9 mouse cellular contexts compared by ENCODE assay signal in genomic region chr7:16042850-16043775, GRCm38 (mm10). TPM values are rescaled to one million over a fixed set of nuclear protein-coding genes. Genes with fewer than 3 reads are reported as not detected.
A peak's percentile ranks its signal among the peaks of the same experiment; 100 is the strongest.
DNase-seq lines count a peak whose midpoint lies in the region; ATAC-seq and TF ChIP-seq lines count a peak whose summit lies in the region.
"Had no signal": no experiment of that assay in that cellular context is flagged by ENCODE, and none has a peak within 500 bp of the region (broad histone marks: within the 10 kb centered on the region; RNA-seq: fewer than 3 reads in every experiment).

No protein-coding gene starts in this region.

- H3K4me2 ChIP-seq in midbrain, embryonic 13.5 days (replicated peaks) = peak overlapping the region; percentile 80; the same call in 1 of the 2 replicates
- no peak overlapping the region for H3K4me2 ChIP-seq in midbrain, postnatal 0 days (ENCODE audit: low read depth, low read length, poor library complexity, severe bottlenecking)
- peak overlapping the region; percentile 76; the same call in 1 of the 2 replicates for H3K4me2 ChIP-seq in embryonic facial prominence, embryonic 15.5 days (replicated peaks)

- H3K4me3 ChIP-seq in heart, adult 2 months = no peak overlapping the region; the same call in 1 of the 2 replicates
- no peak overlapping the region for H3K4me3 ChIP-seq in midbrain, embryonic 13.5 days (replicated peaks)
- no peak overlapping the region for H3K4me3 ChIP-seq in midbrain, postnatal 0 days (ENCODE audit: low read depth, low read length)
- H3K4me3 ChIP-seq in embryonic facial prominence, embryonic 15.5 days (replicated peaks) = no peak overlapping the region
- peak overlapping the region; percentile 38 for H3K4me3 ChIP-seq in macrophage (ENCODE audit: inconsistent target)

- no peak for TF ChIP-seq EP300 in heart, adult 2 months (IDR thresholded peaks at IDR 0.05; ENCODE audit: insufficient read depth, low read depth, low read length)

- H3K36me3 ChIP-seq in heart, adult 2 months (ENCODE audit: control insufficient read depth, insufficient read depth, low read length) = no peaks in the 10 kb centered on the region; the same call in 1 of the 2 replicates
- no peaks in the 10 kb centered on the region for H3K36me3 ChIP-seq in midbrain, embryonic 13.5 days
- H3K36me3 ChIP-seq in midbrain, postnatal 0 days (ENCODE audit: insufficient read depth, low read length) = 0 out of 2 replicates have a peak, but pooled peaks cover 2% of the 10 kb centered on the region
- no peaks in the 10 kb centered on the region for H3K36me3 ChIP-seq in embryonic facial prominence, embryonic 15.5 days
- H3K36me3 ChIP-seq in macrophage (ENCODE audit: inconsistent target) = no peaks in the 10 kb centered on the region

- DNase-seq in heart, adult 2 months = peak; percentile 37 to 41
- DNase-seq in heart, postnatal 25 days (ENCODE audit: low spot score) = no peak
- no peak for DNase-seq in midbrain, postnatal 0 days (ENCODE audit: low spot score)
- DNase-seq in adrenal gland, adult 8-10 months = no peak
- DNase-seq in T-cell, adult 2 months (ENCODE audit: low spot score) = no peak

- peak overlapping the region; percentile 24; the same call in 1 of the 2 replicates for H3K9ac ChIP-seq in heart, adult 2 months (ENCODE audit: low read depth, low read length)
- peak overlapping the region; percentile 48; the same call in 1 of the 2 replicates for H3K9ac ChIP-seq in midbrain, embryonic 13.5 days (replicated peaks)
- H3K9ac ChIP-seq in midbrain, postnatal 0 days (replicated peaks; ENCODE audit: low read length, poor library complexity, severe bottlenecking) = no peak overlapping the region
- H3K9ac ChIP-seq in embryonic facial prominence, embryonic 15.5 days = no peak overlapping the region

- H3K4me1 ChIP-seq in heart, adult 2 months (ENCODE audit: control insufficient read depth, insufficient read depth, low read length) = peaks cover 33% of the 10 kb centered on the region
- peaks cover 42% of the 10 kb centered on the region for H3K4me1 ChIP-seq in midbrain, embryonic 13.5 days (replicated peaks)
- H3K4me1 ChIP-seq in midbrain, postnatal 0 days (ENCODE audit: insufficient read depth, low read length) = peaks cover 11% of the 10 kb centered on the region; the same call in 1 of the 2 replicates
- peaks cover 42% of the 10 kb centered on the region for H3K4me1 ChIP-seq in embryonic facial prominence, embryonic 15.5 days

- H3K27me3 ChIP-seq in heart, adult 2 months (ENCODE audit: control insufficient read depth, insufficient read depth, low read length) = no peaks in the 10 kb centered on the region
- no peaks in the 10 kb centered on the region for H3K27me3 ChIP-seq in midbrain, embryonic 13.5 days
- H3K27me3 ChIP-seq in midbrain, postnatal 0 days (ENCODE audit: insufficient read depth, low read length) = no peaks in the 10 kb centered on the region
- no peaks in the 10 kb centered on the region for H3K27me3 ChIP-seq in embryonic facial prominence, embryonic 15.5 days

- peak overlapping the region; percentile 96 for H3K27ac ChIP-seq in heart, adult 2 months
- H3K27ac ChIP-seq in midbrain, embryonic 13.5 days = no peak overlapping the region
- no peak overlapping the region for H3K27ac ChIP-seq in midbrain, postnatal 0 days (ENCODE audit: low read depth, low read length)
- H3K27ac ChIP-seq in embryonic facial prominence, embryonic 15.5 days (replicated peaks) = peak overlapping the region; percentile 97
- H3K27ac ChIP-seq in macrophage = peak overlapping the region; percentile 85

- intact Hi-C loops in heart, adult 2 months (cut with DNase I) = loop anchor here (2.0 kb wide), 1 partner anchor 24 kb away; no protein-coding TSS in a partner anchor
- intact Hi-C loops in heart, postnatal 25 days (cut with DNase I) = no loop called here

- peaks cover 13% of the 10 kb centered on the region for H3K79me2 ChIP-seq in heart, adult 2 months (replicated peaks; ENCODE audit: control insufficient read depth, insufficient read depth, low read length)
- peaks cover 93% of the 10 kb centered on the region for H3K79me2 ChIP-seq in macrophage (ENCODE audit: inconsistent target)

- WGBS in heart, adult 2 months = 22% methylated on average over 10 of the region's 10 CpGs
- WGBS in midbrain, embryonic 13.5 days = 84% methylated on average over 10 of the region's 10 CpGs
- WGBS in midbrain, postnatal 0 days = 72% methylated on average over 10 of the region's 10 CpGs
- 54% methylated on average over 10 of the region's 10 CpGs for WGBS in embryonic facial prominence, embryonic 15.5 days
- 8% methylated on average over 9 of the region's 10 CpGs for WGBS in macrophage (ENCODE audit: missing documents)

- no peak for TF ChIP-seq POLR2A in heart, adult 2 months (IDR thresholded peaks at IDR 0.05; ENCODE audit: insufficient read depth, low read depth, low read length)

- no peaks in the 10 kb centered on the region for H3K9me3 ChIP-seq in midbrain, embryonic 13.5 days
- no peaks in the 10 kb centered on the region for H3K9me3 ChIP-seq in midbrain, postnatal 0 days (ENCODE audit: low read length)
- H3K9me3 ChIP-seq in embryonic facial prominence, embryonic 15.5 days (replicated peaks) = no peaks in the 10 kb centered on the region

- peak; percentile 14; the same call in 1 of the 2 replicates for TF ChIP-seq CTCF in heart, adult 2 months (IDR thresholded peaks at IDR 0.05)
- TF ChIP-seq CTCF in midbrain, postnatal 0 days (IDR thresholded peaks at IDR 0.05) = no peak; the same call in 1 of the 2 replicates

- ATAC-seq in midbrain, embryonic 13.5 days = no peak
- no peak for ATAC-seq in midbrain, postnatal 0 days (ENCODE audit: low FRiP score)
- no peak for ATAC-seq in embryonic facial prominence, embryonic 15.5 days (ENCODE audit: insufficient number of reproducible peaks, low FRiP score, low TSS enrichment, low read depth)

RNA-seq across cellular contexts. Expression of gene Bicra, which starts 4.6 kb away (rescaled TPM):
- total RNA-seq in heart, adult 2 months (2021) = 1 to 10 TPM; 5.8 to 7.5 TPM
- polyA plus RNA-seq in heart, adult 2 months (2012; rRNA removed) = 5.9 and 8.4 TPM in 2 replicates
- total RNA-seq in heart, postnatal 25 days (2021) = 1 to 10 TPM; 7.1 to 8.3 TPM
- polyA plus RNA-seq in midbrain, embryonic 13.5 days (2015; fragmentation: Nextera tagmentation; extraction: Ambion mirVana) = 7.9 and 10.2 TPM in 2 replicates
- total RNA-seq in midbrain, postnatal 0 days (2014; rRNA removed) = 6.3 and 7.0 TPM in 2 replicates
- 3.1 and 4.1 TPM in 2 replicates for polyA plus RNA-seq in midbrain, postnatal 0 days (2015; fragmentation: Nextera tagmentation; extraction: Ambion mirVana)
- 9.4 and 10.3 TPM in 2 replicates for polyA plus RNA-seq in embryonic facial prominence, embryonic 15.5 days (2015; fragmentation: Nextera tagmentation; extraction: Ambion mirVana)
- 10 to 100 TPM in 21 of 26 experiments, 1 to 10 TPM in 5; 2.6 to 51.8 (median 35.5) TPM for total RNA-seq in macrophage (2018; cell fraction: chromatin; rRNA removed)
- 10 to 100 TPM in 19 of 26 experiments, 1 to 10 TPM in 7; 1.7 to 15.8 (median 12.4) TPM for total RNA-seq in macrophage (2018; cell fraction: cytosol; rRNA removed)
- total RNA-seq in macrophage (2018; cell fraction: nucleus; rRNA removed) = 10 to 100 TPM in 18 of 26 experiments, 1 to 10 TPM in 8; 2.2 to 36.7 (median 24.6) TPM
- 4.9 to 8.7 TPM (median 8.4 TPM) in 3 replicates for polyA plus RNA-seq in macrophage (2018)
- total RNA-seq in adrenal gland, adult 8-10 months (2022) = 10 to 100 TPM in 3 of 4 experiments, 1 to 10 TPM in 1; 7.2 to 16.9 (median 10.6) TPM

RNA-seq across cellular contexts. Expression of gene Zfp541, which starts 18.5 kb away (rescaled TPM):
- total RNA-seq in heart, adult 2 months (2021) = not detected
- 0.02 and 0.03 TPM in 2 replicates for polyA plus RNA-seq in heart, adult 2 months (2012; rRNA removed)
- total RNA-seq in heart, postnatal 25 days (2021) = not detected
- polyA plus RNA-seq in midbrain, embryonic 13.5 days (2015; fragmentation: Nextera tagmentation; extraction: Ambion mirVana) = not detected in 2 replicates
- 0.14 and 0.33 TPM in 2 replicates for total RNA-seq in midbrain, postnatal 0 days (2014; rRNA removed)
- 0.15 TPM in 2 replicates for polyA plus RNA-seq in midbrain, postnatal 0 days (2015; fragmentation: Nextera tagmentation; extraction: Ambion mirVana)
- polyA plus RNA-seq in embryonic facial prominence, embryonic 15.5 days (2015; fragmentation: Nextera tagmentation; extraction: Ambion mirVana) = 0.13 and 0.15 TPM in 2 replicates
- 1 to 10 TPM in 17 of 26 experiments, under 1 TPM in 9; 0.62 to 2.3 (median 1.2) TPM for total RNA-seq in macrophage (2018; cell fraction: chromatin; rRNA removed)
- total RNA-seq in macrophage (2018; cell fraction: cytosol; rRNA removed) = under 1 TPM in 13 of 26 experiments, not detected in 13; under 0.01 to 0.15 (median 0.04) TPM
- total RNA-seq in macrophage (2018; cell fraction: nucleus; rRNA removed) = under 1 TPM; 0.14 to 0.68 (median 0.39) TPM
- polyA plus RNA-seq in macrophage (2018) = not detected in 3 replicates
- total RNA-seq in adrenal gland, adult 8-10 months (2022) = under 1 TPM in 3 of 4 experiments, not detected in 1; 0.10 to 0.28 (median 0.12) TPM
- total RNA-seq: MEL had no signal

RNA-seq across cellular contexts. Expression of gene Napa, which starts 55.1 kb away (rescaled TPM):
- 10 to 100 TPM; 74.0 to 95.3 TPM for total RNA-seq in heart, adult 2 months (2021)
- polyA plus RNA-seq in heart, adult 2 months (2012; rRNA removed) = 147 and 165 TPM in 2 replicates
- total RNA-seq in heart, postnatal 25 days (2021) = 10 to 100 TPM; 82.8 to 83.3 TPM
- polyA plus RNA-seq in midbrain, embryonic 13.5 days (2015; fragmentation: Nextera tagmentation; extraction: Ambion mirVana) = 196 and 203 TPM in 2 replicates
- 375 and 403 TPM in 2 replicates for total RNA-seq in midbrain, postnatal 0 days (2014; rRNA removed)
- polyA plus RNA-seq in midbrain, postnatal 0 days (2015; fragmentation: Nextera tagmentation; extraction: Ambion mirVana) = 236 and 258 TPM in 2 replicates
- 244 and 245 TPM in 2 replicates for polyA plus RNA-seq in embryonic facial prominence, embryonic 15.5 days (2015; fragmentation: Nextera tagmentation; extraction: Ambion mirVana)
- 100 to 1,000 TPM; 135 to 409 (median 299) TPM for total RNA-seq in macrophage (2018; cell fraction: chromatin; rRNA removed)
- total RNA-seq in macrophage (2018; cell fraction: cytosol; rRNA removed) = 100 to 1,000 TPM in 9 of 26 experiments, 10 to 100 TPM in 17; 75.7 to 115 (median 97.2) TPM
- 100 to 1,000 TPM; 110 to 386 (median 202) TPM for total RNA-seq in macrophage (2018; cell fraction: nucleus; rRNA removed)
- polyA plus RNA-seq in macrophage (2018) = 85.4 to 112 TPM (median 98.6 TPM) in 3 replicates
- total RNA-seq in adrenal gland, adult 8-10 months (2022) = 100 to 1,000 TPM; 175 to 194 (median 175) TPM

Comparison
In these comparisons a context has a peak if more than half of its experiments do, and no peak if none do; other contexts are left out.
1. DNase-seq: peak in heart, adult 2 months (2 of 2); none in heart, postnatal 25 days (single experiment), midbrain, postnatal 0 days (single experiment), adrenal gland, adult 8-10 months (single experiment) and T-cell, adult 2 months (single experiment).
2. H3K9ac ChIP-seq: peak in heart, adult 2 months (single experiment) and midbrain, embryonic 13.5 days (single experiment); none in midbrain, postnatal 0 days (single experiment) and embryonic facial prominence, embryonic 15.5 days (single experiment).
3. H3K27ac ChIP-seq: peak in heart, adult 2 months (single experiment), embryonic facial prominence, embryonic 15.5 days (single experiment) and macrophage (single experiment); none in midbrain, embryonic 13.5 days (single experiment) and midbrain, postnatal 0 days (single experiment).